Mouse (Mus musculus): ENCODE measurements around the gene Kcnc1. TPM values are rescaled to one million over a fixed set of nuclear protein-coding genes. Genes with fewer than 3 reads are reported as not detected.

Kcnc1 gene
- total and polyA plus RNA-seq, 3 experiments = 0.08 to 0.14 TPM; not detected in 1

- no peak overlapping the region for H3K27ac ChIP-seq (ENCODE audit: insufficient read depth, low read depth)
- no peak overlapping the region for H3K4me3 ChIP-seq (replicated peaks in 1 of 3; ENCODE audit: low read depth in 2 of 3, low read length in 2 of 3, poor library complexity in 1 of 3)
- no peak overlapping the region for H3K4me2 ChIP-seq (ENCODE audit: insufficient read depth, low read depth, poor library complexity, severe bottlenecking)
- dilution Hi-C loops (cut with MboI; ENCODE audit: extremely low pct_ligation_motif_present, extremely low pct_unique_long_range_greater_than_20kb, low sequenced_read_pairs) (no loop called here), in situ Hi-C loops (cut with MboI; ENCODE audit: low pct_ligation_motif_present, low pct_unique_long_range_greater_than_20kb, low sequenced_read_pairs) (loop anchor here (5.0 kb wide), 1 partner anchor 99 kb away; no protein-coding TSS in a partner anchor)
- peaks cover 89% of the 10 kb centered on the region for H3K27me3 ChIP-seq (replicated peaks)
- no peak overlapping the region for H3K9ac ChIP-seq (ENCODE audit: insufficient read depth, low read depth)
- DNase-seq (ENCODE audit: extremely low read depth) = no peak
- no peaks in the 10 kb centered on the region for H3K79me2 ChIP-seq (replicated peaks; ENCODE audit: control insufficient read depth, extremely low read depth, insufficient read depth, poor library complexity, severe bottlenecking)
- TF ChIP-seq IRF4 (IDR thresholded peaks at IDR 0.05; ENCODE audit: low read depth, low read length) = no peak
- no peak for TF ChIP-seq ZC3H11A (IDR thresholded peaks at IDR 0.05; ENCODE audit: low read depth, low read length)
- no peak for TF ChIP-seq MXI1 (IDR thresholded peaks at IDR 0.05; ENCODE audit: low read depth, low read length)
- no peak for TF ChIP-seq BHLHE40 (IDR thresholded peaks at IDR 0.05; ENCODE audit: low read depth, low read length)
- no peak for TF ChIP-seq NRF1 (IDR thresholded peaks at IDR 0.05; ENCODE audit: low read depth, low read length)
- TF ChIP-seq PAX5 (IDR thresholded peaks at IDR 0.05; ENCODE audit: low read length) = no peak
- TF ChIP-seq MYC (IDR thresholded peaks at IDR 0.05; ENCODE audit: low read depth, low read length) = no peak
- no peak for TF ChIP-seq RAD21 (IDR thresholded peaks at IDR 0.05; ENCODE audit: low read depth, low read length)
- TF ChIP-seq TCF12 (IDR thresholded peaks at IDR 0.05; ENCODE audit: low read depth, low read length) = no peak
- no peaks in the 10 kb centered on the region for H3K36me3 ChIP-seq (replicated peaks in 1 of 2; ENCODE audit: control insufficient read depth in 1 of 2, insufficient read depth in 1 of 2, low read length in 1 of 2)
- H3K9me3 ChIP-seq (replicated peaks; ENCODE audit: low read length) = peaks cover 6% of the 10 kb centered on the region
- H3K4me1 ChIP-seq (ENCODE audit: control insufficient read depth in 1 of 2, insufficient read depth in 2 of 2) = no peaks in the 10 kb centered on the region
Measured at GRCm38 (mm10) chr7:46371104-46371503, 25.2 kb upstream of the Kcnc1 start.

- dilution Hi-C loops (cut with MboI; ENCODE audit: extremely low pct_ligation_motif_present, extremely low pct_unique_long_range_greater_than_20kb, low sequenced_read_pairs) = no loop called here
Measured at GRCm38 (mm10) chr7:46376172-46377007, 19.9 kb upstream of the Kcnc1 start, which contains the start of gene Myod1. Gene Myod1 (plus strand): TSS chr7:46376474.

More at GRCm38 (mm10) chr7:46376172-46377007, 19.9 kb upstream of the Kcnc1 start, which contains the start of gene Myod1:
- no peak for DNase-seq (ENCODE audit: extremely low read depth)
- Histone ChIP-seq H3K79me2 (replicated peaks; ENCODE audit: control insufficient read depth, extremely low read depth, insufficient read depth, poor library complexity, severe bottlenecking) (no peaks in the 10 kb centered on the region), H3K4me1 (ENCODE audit: control insufficient read depth in 1 of 2, insufficient read depth in 2 of 2) (peaks cover 8 to 22% of the 10 kb centered on the region in 2 experiments), H3K4me2 (ENCODE audit: insufficient read depth, low read depth, poor library complexity, severe bottlenecking) (no peak within 1 kb of the TSS), H3K36me3 (replicated peaks in 1 of 2; ENCODE audit: control insufficient read depth in 1 of 2, insufficient read depth in 1 of 2, low read length in 1 of 2) (no peaks in the 10 kb centered on the region), H3K27me3 (replicated peaks) (peaks cover 71% of the 10 kb centered on the region), H3K27ac (ENCODE audit: insufficient read depth, low read depth) (no peak within 1 kb of the TSS), H3K9me3 (replicated peaks; ENCODE audit: low read length) (peaks cover 5% of the 10 kb centered on the region), H3K9ac (ENCODE audit: insufficient read depth, low read depth) (no peak within 1 kb of the TSS), H3K4me3 (replicated peaks in 1 of 3; ENCODE audit: low read depth in 2 of 3, low read length in 2 of 3, poor library complexity in 1 of 3) (no peak within 1 kb of the TSS)
- no peak for TF ChIP-seq ZC3H11A (IDR thresholded peaks at IDR 0.05; ENCODE audit: low read depth, low read length)
- no peak for TF ChIP-seq NRF1 (IDR thresholded peaks at IDR 0.05; ENCODE audit: low read depth, low read length)
- no peak for TF ChIP-seq MAX (IDR thresholded peaks at IDR 0.05; ENCODE audit: low read length)
- TF ChIP-seq MEF2A (IDR thresholded peaks at IDR 0.05; ENCODE audit: borderline replicate concordance, low read depth, low read length) = no peak
- TF ChIP-seq ZNF384 (IDR thresholded peaks at IDR 0.05; ENCODE audit: low read depth, low read length) = no peak
- no peak for TF ChIP-seq USF1 (IDR thresholded peaks at IDR 0.05; ENCODE audit: low read depth, low read length)
- no peak for TF ChIP-seq PAX5 (IDR thresholded peaks at IDR 0.05; ENCODE audit: low read length)
- no peak for TF ChIP-seq MAFK (IDR thresholded peaks at IDR 0.05; ENCODE audit: insufficient replicate concordance, low read length)
- TF ChIP-seq JUND (conservative IDR thresholded peaks at IDR 0.05; ENCODE audit: low read depth, low read length) = no peak
- no peak for TF ChIP-seq ELF1 (IDR thresholded peaks at IDR 0.05; ENCODE audit: low read depth, low read length)
- TF ChIP-seq NELFE (IDR thresholded peaks at IDR 0.05; ENCODE audit: low read depth, low read length) = no peak
- TF ChIP-seq RCOR1 (conservative IDR thresholded peaks at IDR 0.05; ENCODE audit: low read depth, low read length) = no peak
- no peak for TF ChIP-seq POLR2A (IDR thresholded peaks at IDR 0.05; ENCODE audit: low read depth, low read length)
- no peak for TF ChIP-seq EP300 (IDR thresholded peaks at IDR 0.05; ENCODE audit: low read length)
- no peak for TF ChIP-seq ZMIZ1 (IDR thresholded peaks at IDR 0.05; ENCODE audit: low read depth, low read length)
- no peak for TF ChIP-seq HCFC1 (IDR thresholded peaks at IDR 0.05; ENCODE audit: low read depth, low read length)
- no peak for TF ChIP-seq TCF12 (IDR thresholded peaks at IDR 0.05; ENCODE audit: low read depth, low read length)
- in situ Hi-C loops (cut with MboI; ENCODE audit: low pct_ligation_motif_present, low pct_unique_long_range_greater_than_20kb, low sequenced_read_pairs) = no loop called here

All from CH12.LX (cell line).